Mouse (Mus musculus) liver, embryonic 11.5 days (tissue): ENCODE data around the gene Itga10. TPM values are rescaled to one million over a fixed set of nuclear protein-coding genes. Genes with fewer than 3 reads are reported as not detected.

Experiments
- ATAC-seq: fragments of 200-750 bp; cut with Nextera tagmentation; replicated peaks from 2 replicates; pipeline ENCODE4 v1.8.0; 2017; ENCODE audit warnings: moderate number of reproducible peaks, mild to moderate bottlenecking, moderate TSS enrichment, moderate library complexity; ENCODE audit not compliant: low FRiP score
- DNase-seq: peaks from one replicate; pipeline ENCODE4 v3.0.0-alpha.2; 2017; ENCODE audit warnings: low spot score
- H3K27ac ChIP-seq: fragments of 300-500 bp; sonication (generic); 2 replicates; pipeline ENCODE4 v1.5.1; 2014; ENCODE audit warnings: mild to moderate bottlenecking, low read depth, low read length, control low read depth
- H3K27me3 ChIP-seq: fragments of 300-500 bp; sonication (generic); replicated peaks from 2 replicates; pipeline ENCODE4 v1.6.1; 2014; ENCODE audit warnings: low read length, mixed read lengths; ENCODE audit not compliant: control insufficient read depth, insufficient read depth
- H3K36me3 ChIP-seq: fragments of 300-500 bp; sonication (generic); 2 replicates; pipeline ENCODE4 v1.6.1; 2014; ENCODE audit warnings: mild to moderate bottlenecking, low read length, moderate library complexity, mixed read lengths; ENCODE audit not compliant: control insufficient read depth, insufficient read depth
- H3K4me1 ChIP-seq: fragments of 300-500 bp; sonication (generic); replicated peaks from 2 replicates; pipeline ENCODE4 v1.6.1; 2014; ENCODE audit warnings: low read length, mixed read lengths; ENCODE audit not compliant: control insufficient read depth, insufficient read depth
- H3K4me2 ChIP-seq: fragments of 300-500 bp; sonication (generic); 2 replicates; pipeline ENCODE4 v1.6.1; 2014; ENCODE audit warnings: mild to moderate bottlenecking, control low read depth, moderate library complexity
- H3K4me3 ChIP-seq: fragments of 300-500 bp; sonication (generic); 2 replicates; pipeline ENCODE4 v1.5.1; 2014; ENCODE audit warnings: low read depth, low read length, control low read depth
- H3K9ac ChIP-seq: fragments of 300-500 bp; sonication (generic); 2 replicates; pipeline ENCODE4 v1.6.1; 2014; ENCODE audit warnings: low read depth, low read length, control low read depth
- H3K9me3 ChIP-seq: fragments of 300-500 bp; sonication (generic); 2 replicates; pipeline ENCODE4 v1.6.1; 2016; ENCODE audit warnings: low read length, inconsistent platforms, mixed read lengths; ENCODE audit not compliant: control insufficient read depth
- WGBS: fragments of 180-500 bp; shearing (Covaris S2); extraction: QIAGEN DNeasy Blood & Tissue Kit; methylation state at CpG from one replicate; pipeline ENCODE4 v1.1.7; 2014; 5-methylcytosine and 5-hydroxymethylcytosine counted together
- polyA plus RNA-seq: library from polyadenylated mRNA; unstranded; fragments of >200 nt; fragmentation: Nextera tagmentation; extraction: Ambion mirVana; gene quantifications from 2 replicates; pipeline ENCODE4 v1.2.1, GENCODE M21; 2014

Gene Itga10
- polyA plus RNA-seq, 1 experiment from 2014 or later = 0.77 TPM

GRCm38 (mm10) chr3:96669727-96670468 is 24.5 kb downstream of the Itga10 start, which contains the start of gene Ankrd35:
TSS of gene Ankrd35 (plus strand) at chr3:96670131.
- H3K36me3 ChIP-seq = no peaks in the 10 kb centered on the region
- peaks cover 7% of the 10 kb centered on the region; the same call in 1 of the 2 replicates for H3K27me3 ChIP-seq
- H3K27ac ChIP-seq = no peak within 1 kb of the TSS
- peak within 1 kb of the TSS; percentile 79 for H3K4me2 ChIP-seq
- no peaks in the 10 kb centered on the region for H3K9me3 ChIP-seq
- H3K9ac ChIP-seq = no peak within 1 kb of the TSS
- peak within 1 kb of the TSS; percentile 44 for H3K4me3 ChIP-seq
- peak; percentile 85 for DNase-seq
- WGBS = 4% methylated on average over 35 of the region's 35 CpGs
- no peaks in the 10 kb centered on the region for H3K4me1 ChIP-seq
- ATAC-seq = peak; percentile 91

- H3K4me1 ChIP-seq = no peaks in the 10 kb centered on the region
- no peak overlapping the region for H3K4me2 ChIP-seq
- 88% methylated on average over 5 of the region's 5 CpGs for WGBS
- DNase-seq (no peak), ATAC-seq (no peak)
- no peaks in the 10 kb centered on the region for H3K9me3 ChIP-seq
- H3K4me3 ChIP-seq = no peak overlapping the region
- H3K9ac ChIP-seq = no peak overlapping the region
- H3K36me3 ChIP-seq = no peaks in the 10 kb centered on the region
- H3K27ac ChIP-seq = no peak overlapping the region
- peaks cover 7% of the 10 kb centered on the region; the same call in 1 of the 2 replicates for H3K27me3 ChIP-seq
Observed at GRCm38 (mm10) chr3:96671519-96671918, 26.1 kb downstream of the Itga10 start.

GRCm38 (mm10) chr3:96673514-96673913 is 28.1 kb downstream of the Itga10 start:
- peaks cover 7% of the 10 kb centered on the region; the same call in 1 of the 2 replicates for H3K27me3 ChIP-seq
- H3K4me2 ChIP-seq = no peak overlapping the region
- 62% methylated on average over 4 of the region's 4 CpGs for WGBS
- DNase-seq (no peak), ATAC-seq (no peak)
- H3K36me3 ChIP-seq = no peaks in the 10 kb centered on the region
- H3K4me3 ChIP-seq = no peak overlapping the region
- no peak overlapping the region for H3K9ac ChIP-seq
- H3K4me1 ChIP-seq = no peaks in the 10 kb centered on the region
- H3K27ac ChIP-seq = no peak overlapping the region
- H3K9me3 ChIP-seq = no peaks in the 10 kb centered on the region

GRCm38 (mm10) chr3:96674442-96674841 is 29.1 kb downstream of the Itga10 start:
- no peak for DNase-seq
- 65% methylated on average over 8 of the region's 8 CpGs for WGBS

GRCm38 (mm10) chr3:96675171-96675570 is 29.8 kb downstream of the Itga10 start:
- no peaks in the 10 kb centered on the region for H3K36me3 ChIP-seq
- DNase-seq (no peak), ATAC-seq (no peak)
- H3K4me2 ChIP-seq = no peak overlapping the region
- no peaks in the 10 kb centered on the region for H3K9me3 ChIP-seq
- no peak overlapping the region for H3K9ac ChIP-seq
- H3K27me3 ChIP-seq = peaks cover 9% of the 10 kb centered on the region
- no peak overlapping the region for H3K4me3 ChIP-seq
- peaks cover 8% of the 10 kb centered on the region for H3K4me1 ChIP-seq
- 79% methylated on average over 3 of the region's 3 CpGs for WGBS
- no peak overlapping the region for H3K27ac ChIP-seq

More at GRCm38 (mm10) chr3:96674442-96674841, 29.1 kb downstream of the Itga10 start:
- H3K27ac ChIP-seq = no peak overlapping the region
- no peak overlapping the region for H3K4me2 ChIP-seq
- no peak overlapping the region for H3K9ac ChIP-seq
- H3K4me1 ChIP-seq = peaks cover 5% of the 10 kb centered on the region
- no peak for ATAC-seq
- peaks cover 7% of the 10 kb centered on the region; the same call in 1 of the 2 replicates for H3K27me3 ChIP-seq
- H3K9me3 ChIP-seq = no peaks in the 10 kb centered on the region
- H3K4me3 ChIP-seq = no peak overlapping the region
- H3K36me3 ChIP-seq = no peaks in the 10 kb centered on the region

GRCm38 (mm10) chr3:96675690-96676089 is 30.3 kb downstream of the Itga10 start:
- no peak overlapping the region for H3K4me2 ChIP-seq
- H3K9me3 ChIP-seq = no peaks in the 10 kb centered on the region
- peaks cover 8% of the 10 kb centered on the region for H3K4me1 ChIP-seq
- ATAC-seq = no peak
- DNase-seq = no peak
- no peak overlapping the region for H3K4me3 ChIP-seq
- no peaks in the 10 kb centered on the region for H3K36me3 ChIP-seq
- H3K27me3 ChIP-seq = peaks cover 14% of the 10 kb centered on the region
- H3K9ac ChIP-seq = no peak overlapping the region
- 58% methylated on average over 3 of the region's 3 CpGs for WGBS
- no peak overlapping the region for H3K27ac ChIP-seq

- H3K4me1 ChIP-seq = peaks cover 8% of the 10 kb centered on the region
- WGBS = 64% methylated on average over 7 of the region's 7 CpGs
- no peak overlapping the region for H3K4me2 ChIP-seq
- no peak overlapping the region for H3K9ac ChIP-seq
- no peak overlapping the region for H3K27ac ChIP-seq
- no peaks in the 10 kb centered on the region for H3K9me3 ChIP-seq
- H3K27me3 ChIP-seq = peaks cover 19% of the 10 kb centered on the region
- ATAC-seq (no peak), DNase-seq (no peak)
- H3K36me3 ChIP-seq = no peaks in the 10 kb centered on the region
- no peak overlapping the region for H3K4me3 ChIP-seq
Observed at GRCm38 (mm10) chr3:96678456-96678855, 33.1 kb downstream of the Itga10 start.

- Histone ChIP-seq H3K27me3 (peaks cover 26% of the 10 kb centered on the region), H3K4me3 (no peak overlapping the region), H3K4me2 (no peak overlapping the region), H3K27ac (no peak overlapping the region), H3K9me3 (no peaks in the 10 kb centered on the region), H3K4me1 (peaks cover 8% of the 10 kb centered on the region), H3K9ac (no peak overlapping the region), H3K36me3 (no peaks in the 10 kb centered on the region)
- 15% methylated on average over 5 of the region's 5 CpGs for WGBS
- DNase-seq (no peak), ATAC-seq (peak; percentile 65)
Observed at GRCm38 (mm10) chr3:96679159-96679674, 33.8 kb downstream of the Itga10 start.
